Mouse (Mus musculus) megakaryocyte, adult 5-6 weeks (primary cell): ENCODE measurements around the gene Mylk. TPM values are rescaled to one million over a fixed set of nuclear protein-coding genes. Genes with fewer than 3 reads are reported as not detected.
A peak's percentile ranks its signal among the peaks of the same experiment; 100 is the strongest.
"Not testable (repeated sequence)": the region's sequence is repeated elsewhere in the genome, so short reads cannot be mapped to it uniquely, and the experiment has no call there.

Experiments
- ATAC-seq: 2 replicates; pipeline ENCODE4 v1.8.0; 2016; ENCODE audit warnings: mild to moderate bottlenecking, inconsistent platforms; ENCODE audit not compliant: poor library complexity, severe bottlenecking
- total RNA-seq, 2 experiments: library from RNA; stranded (forward) in 1 of 2; stranded (reverse) in 1 of 2; fragments of 153-499, 151-499 nt in 1 of 2; fragments of 221-1000, 200-1000 nt in 1 of 2; gene quantifications; 2 replicates each; pipeline versions ENCODE4 v1.2.3 to v1.2.4; 2015 to 2017

The Mylk gene
- total RNA-seq, 2 experiments from 2014 or later: 1.6 to 2.4 TPM

- no peak for ATAC-seq
Measured at GRCm38 (mm10) chr16:34768436-34768835, 23.4 kb downstream of the Mylk start.

GRCm38 (mm10) chr16:34770127-34770526 lies 25.1 kb downstream of the Mylk start:
- 0 out of 2 replicates have a peak, but pooled peaks have one; percentile 24 for ATAC-seq

- peak; percentile 49; the same call in 1 of the 2 replicates for ATAC-seq
Measured at GRCm38 (mm10) chr16:34772445-34773032, 27.5 kb downstream of the Mylk start.

- ATAC-seq: no peak
Measured at GRCm38 (mm10) chr16:34782442-34782841, 37.4 kb downstream of the Mylk start.

GRCm38 (mm10) chr16:34783536-34783935 lies 38.5 kb downstream of the Mylk start:
- no peak for ATAC-seq

- ATAC-seq: no peak
Measured at GRCm38 (mm10) chr16:34784675-34785074, 39.7 kb downstream of the Mylk start.

- no peak for ATAC-seq
Measured at GRCm38 (mm10) chr16:34792555-34792954, 47.5 kb downstream of the Mylk start.

- no peak for ATAC-seq
Measured at GRCm38 (mm10) chr16:34793000-34793399, 48.0 kb downstream of the Mylk start.

- no peak for ATAC-seq
Measured at GRCm38 (mm10) chr16:34801222-34801621, 56.2 kb downstream of the Mylk start.

GRCm38 (mm10) chr16:34804286-34805010 lies 59.4 kb downstream of the Mylk start:
- no peak for ATAC-seq

- ATAC-seq: no peak
Measured at GRCm38 (mm10) chr16:34806883-34807767, 62.1 kb downstream of the Mylk start.

GRCm38 (mm10) chr16:34807768-34808275 lies 62.8 kb downstream of the Mylk start:
- no peak for ATAC-seq

- no peak for ATAC-seq
Measured at GRCm38 (mm10) chr16:34812165-34812564, 67.2 kb downstream of the Mylk start.

GRCm38 (mm10) chr16:34813161-34813560 lies 68.2 kb downstream of the Mylk start:
- not testable (repeated sequence) for ATAC-seq

- peak; percentile 84 for ATAC-seq
Measured at GRCm38 (mm10) chr16:34813570-34813969, 68.6 kb downstream of the Mylk start.

GRCm38 (mm10) chr16:34814612-34815011 lies 69.6 kb downstream of the Mylk start:
- no peak for ATAC-seq

- 0 out of 2 replicates have a peak, but pooled peaks have one; percentile 28 for ATAC-seq
Measured at GRCm38 (mm10) chr16:34816548-34816947, 71.5 kb downstream of the Mylk start.

- no peak for ATAC-seq
Measured at GRCm38 (mm10) chr16:34825111-34825744, 80.2 kb downstream of the Mylk start.

- no peak for ATAC-seq
Measured at GRCm38 (mm10) chr16:34834477-34834876, 89.5 kb downstream of the Mylk start.

- no peak for ATAC-seq
Measured at GRCm38 (mm10) chr16:34839004-34839703, 94.1 kb downstream of the Mylk start.
